In the genomic region with DNA sequence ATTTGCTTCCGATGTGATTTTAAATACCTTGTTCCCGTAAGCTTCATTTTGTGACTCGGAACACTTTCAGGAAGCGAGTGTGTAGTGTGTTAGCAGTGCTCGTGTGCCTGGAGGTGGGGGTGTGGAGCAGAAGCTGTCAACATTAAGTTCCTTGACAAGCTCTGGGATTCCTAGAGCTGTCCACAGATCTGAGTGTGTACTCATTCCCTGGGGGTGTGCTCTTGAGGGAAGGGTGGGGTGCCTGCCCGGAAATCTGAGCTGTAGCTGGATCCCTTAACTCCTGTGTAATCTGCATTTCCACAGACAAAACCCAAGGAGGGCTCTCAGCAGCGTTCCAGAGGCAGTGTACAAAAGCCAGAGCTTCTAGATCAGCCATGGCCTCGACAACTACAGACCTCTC, we compare ENCODE assay signal across 26 mouse cellular contexts.
"Had no signal": no experiment of that assay in that cellular context is flagged by ENCODE, and none has a peak within 500 bp of the region (broad histone marks: within the 10 kb centered on the region; RNA-seq: fewer than 3 reads in every experiment).

No protein-coding gene starts in this region.

- H3K4me2 ChIP-seq: heart, embryonic 11.5 days; heart, embryonic 13.5 days; heart, embryonic 15.5 days; hindbrain, embryonic 12.5 days; hindbrain, embryonic 14.5 days; kidney, embryonic 15.5 days; limb, embryonic 12.5 days; liver, embryonic 11.5 days; liver, embryonic 13.5 days had no signal

- H3K9ac ChIP-seq: heart, embryonic 13.5 days; heart, embryonic 15.5 days; hindbrain, embryonic 12.5 days; hindbrain, embryonic 14.5 days; kidney, embryonic 15.5 days; limb, embryonic 12.5 days; liver, embryonic 13.5 days had no signal

- ATAC-seq: hindbrain, embryonic 16.5 days; intestine, embryonic 16.5 days had no signal

- DNase-seq: gastrocnemius, adult 2 months; gastrocnemius, postnatal 10 days; gastrocnemius, postnatal 25 days; heart, adult 2 months; heart, postnatal 4 days; kidney, adult 11 months; kidney, adult 2 months; kidney, adult 9 months; kidney, postnatal 14 days; kidney, postnatal 36 days; liver; liver, embryonic 13.5 days had no signal

- H3K36me3 ChIP-seq: heart, embryonic 13.5 days; heart, embryonic 15.5 days; hindbrain, embryonic 10.5 days; hindbrain, embryonic 12.5 days; kidney, embryonic 15.5 days; limb, embryonic 10.5 days; limb, embryonic 12.5 days; liver, embryonic 13.5 days had no signal

- H3K9me3 ChIP-seq: heart, embryonic 13.5 days; heart, embryonic 15.5 days; hindbrain, embryonic 10.5 days; hindbrain, embryonic 12.5 days; kidney, embryonic 15.5 days; limb, embryonic 10.5 days had no signal

- H3K27me3 ChIP-seq: heart, embryonic 13.5 days; heart, embryonic 15.5 days; hindbrain, embryonic 12.5 days; kidney, embryonic 15.5 days; liver, embryonic 13.5 days had no signal

- H3K27ac ChIP-seq: gastrocnemius, adult 2 months; heart, adult 2 months; heart, embryonic 13.5 days; heart, embryonic 15.5 days; hindbrain, embryonic 10.5 days; hindbrain, embryonic 12.5 days; hindbrain, embryonic 14.5 days; kidney, embryonic 15.5 days; kidney, postnatal 0 days; left cerebral cortex, adult 2 months; limb, embryonic 12.5 days; liver, embryonic 13.5 days had no signal

- H3K4me3 ChIP-seq: gastrocnemius, adult 2 months; heart, adult 2 months; heart, embryonic 13.5 days; heart, embryonic 15.5 days; hindbrain, embryonic 10.5 days; hindbrain, embryonic 12.5 days; kidney, embryonic 15.5 days; left cerebral cortex, adult 2 months; limb, embryonic 10.5 days; limb, embryonic 12.5 days; liver, embryonic 13.5 days had no signal

- H3K4me1 ChIP-seq: kidney, embryonic 15.5 days; liver, embryonic 13.5 days had no signal
